Mouse (Mus musculus) regulatory T cell (primary cell): ENCODE measurements around the gene Fcgr3.
"Not testable (repeated sequence)": the region's sequence is repeated elsewhere in the genome, so short reads cannot be mapped to it uniquely, and the experiment has no call there.

Experiments
- in situ Hi-C: fragments of 300-600 bp; cut with MboI, MseI; formaldehyde crosslinking; loops from one replicate; pipeline ENCODE4 v1.15.1; 2025; ENCODE audit warnings: high pct_unique_total_duplicates

Gene Fcgr3

GRCm38 (mm10) chr1:171088237-171088869 is 23.6 kb upstream of the Fcgr3 start:
- in situ Hi-C loops = not testable (repeated sequence)

- in situ Hi-C loops = no loop called here
Observed at GRCm38 (mm10) chr1:171085718-171086117, 21.0 kb upstream of the Fcgr3 start.

GRCm38 (mm10) chr1:171081512-171082231 is 16.9 kb upstream of the Fcgr3 start:
- in situ Hi-C loops = not testable (repeated sequence)

- in situ Hi-C loops = loop anchor here (5.0 kb wide), 1 partner anchor 38 kb away; no protein-coding TSS in a partner anchor
Observed at GRCm38 (mm10) chr1:171079825-171080224, 15.1 kb upstream of the Fcgr3 start.

- in situ Hi-C loops = loop anchor here (5.0 kb wide), 1 partner anchor 37 kb away; no protein-coding TSS in a partner anchor
Observed at GRCm38 (mm10) chr1:171079345-171079744, 14.6 kb upstream of the Fcgr3 start.

GRCm38 (mm10) chr1:171078419-171078818 is 13.7 kb upstream of the Fcgr3 start:
- in situ Hi-C loops = loop anchor here (5.0 kb wide), 1 partner anchor 36 kb away; no protein-coding TSS in a partner anchor

GRCm38 (mm10) chr1:171077955-171078354 is 13.2 kb upstream of the Fcgr3 start:
- in situ Hi-C loops = loop anchor here (5.0 kb wide), 1 partner anchor 36 kb away; no protein-coding TSS in a partner anchor

GRCm38 (mm10) chr1:171077192-171077591 is 12.5 kb upstream of the Fcgr3 start:
- in situ Hi-C loops = loop anchor here (5.0 kb wide), 1 partner anchor 35 kb away; no protein-coding TSS in a partner anchor

- in situ Hi-C loops = loop anchor here (5.0 kb wide), 1 partner anchor 34 kb away; no protein-coding TSS in a partner anchor
Observed at GRCm38 (mm10) chr1:171076176-171076575, 11.4 kb upstream of the Fcgr3 start.

GRCm38 (mm10) chr1:171074283-171074682 is 9.5 kb upstream of the Fcgr3 start:
- in situ Hi-C loops = not testable (repeated sequence)

- in situ Hi-C loops = not testable (repeated sequence)
Observed at GRCm38 (mm10) chr1:171072217-171072616, 7.5 kb upstream of the Fcgr3 start.

- in situ Hi-C loops = not testable (repeated sequence)
Observed at GRCm38 (mm10) chr1:171071726-171072125, 7.0 kb upstream of the Fcgr3 start.

- in situ Hi-C loops = not testable (repeated sequence)
Observed at GRCm38 (mm10) chr1:171070879-171071278, 6.1 kb upstream of the Fcgr3 start.

- in situ Hi-C loops = loop anchor here (5.0 kb wide), 1 partner anchor 33 kb away; no protein-coding TSS in a partner anchor
Observed at GRCm38 (mm10) chr1:171069508-171069907, 4.8 kb upstream of the Fcgr3 start.

GRCm38 (mm10) chr1:171067928-171068327 is 3.2 kb upstream of the Fcgr3 start:
- in situ Hi-C loops = loop anchor here (5.0 kb wide), 1 partner anchor 34 kb away; no protein-coding TSS in a partner anchor

GRCm38 (mm10) chr1:171066583-171066982 is 1.8 kb upstream of the Fcgr3 start:
- in situ Hi-C loops = loop anchor here (5.0 kb wide), 1 partner anchor 36 kb away; no protein-coding TSS in a partner anchor

- in situ Hi-C loops = loop anchor here (5.0 kb wide), 1 partner anchor 37 kb away; no protein-coding TSS in a partner anchor
Observed at GRCm38 (mm10) chr1:171065768-171066167, 1.0 kb upstream of the Fcgr3 start.

GRCm38 (mm10) chr1:171065243-171065587 is 480 bp upstream of the Fcgr3 start:
- in situ Hi-C loops = loop anchor here (5.0 kb wide), 1 partner anchor 37 kb away; no protein-coding TSS in a partner anchor

- in situ Hi-C loops = not testable (repeated sequence)
Observed at GRCm38 (mm10) chr1:171063569-171064490, 905 bp downstream of the Fcgr3 start.

- in situ Hi-C loops = no loop called here
Observed at GRCm38 (mm10) chr1:171061566-171061965, 3.2 kb downstream of the Fcgr3 start.

GRCm38 (mm10) chr1:171060392-171060791 is 4.3 kb downstream of the Fcgr3 start:
- in situ Hi-C loops = no loop called here
